Mouse (Mus musculus): Measurements from ENCODE around the gene Gm17359.

Gm17359 gene

DNA sequence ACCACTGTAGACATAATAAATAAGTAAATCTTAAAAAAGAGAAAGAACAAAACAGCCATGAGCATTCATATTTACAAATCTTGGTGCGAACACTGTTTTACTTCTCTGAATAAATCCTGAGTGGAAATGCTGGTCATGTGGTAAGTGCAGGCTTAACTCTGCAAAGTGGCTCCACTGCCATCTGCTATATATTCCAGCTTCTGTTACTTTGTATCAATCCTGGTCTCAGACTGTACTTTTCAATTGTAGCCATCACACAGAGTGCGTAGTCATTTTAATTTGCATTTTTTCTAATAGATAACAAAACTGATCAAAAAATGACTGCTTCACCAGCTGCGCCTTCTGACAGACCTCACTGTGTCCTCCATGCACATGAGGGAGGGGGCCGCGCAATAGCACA lies 133.0 kb downstream of the Gm17359 start:
- in situ Hi-C loops (cut with MboI, MseI) = no loop called here

DNA sequence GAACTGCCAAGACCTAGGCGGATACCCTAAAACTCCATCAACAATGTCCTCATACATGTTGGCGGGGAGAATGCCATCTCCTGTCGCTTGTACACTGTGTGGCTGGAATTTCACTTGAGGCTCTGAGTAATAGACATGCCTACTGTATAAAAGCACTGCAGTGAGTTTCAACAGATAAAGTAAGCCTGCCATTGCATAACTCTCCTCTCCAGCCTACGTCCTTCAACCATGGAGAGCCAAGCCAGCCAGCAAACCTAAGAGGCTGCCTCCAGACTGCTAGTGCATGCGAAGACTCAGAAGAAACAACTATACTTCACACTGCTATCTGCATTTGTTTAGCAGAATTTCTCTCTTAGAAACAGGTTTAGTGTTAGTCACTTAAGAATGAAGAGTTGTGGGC lies 135.9 kb downstream of the Gm17359 start:
- in situ Hi-C loops (cut with MboI, MseI) = loop anchor here (10.0 kb wide), 1 partner anchor 62 kb away; no protein-coding TSS in a partner anchor

DNA sequence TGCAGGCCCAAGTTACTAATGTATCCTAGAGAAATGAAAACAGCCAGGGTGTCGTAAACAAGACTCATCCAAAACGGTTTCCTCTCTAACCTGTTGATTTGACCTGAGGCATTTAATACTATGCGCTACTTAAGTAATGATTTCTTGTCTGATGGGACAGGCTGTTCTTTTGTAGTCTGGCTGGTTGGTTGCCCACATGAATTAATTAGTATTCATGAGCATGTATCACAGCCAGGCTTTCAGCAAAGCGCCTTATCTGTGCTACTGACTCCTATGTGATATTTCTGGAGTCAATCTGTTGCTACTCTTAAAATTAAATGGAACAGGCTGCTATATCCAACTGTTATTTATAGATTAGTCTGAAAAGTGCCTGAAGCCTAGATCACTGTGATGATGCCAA lies 138.4 kb downstream of the Gm17359 start:
- in situ Hi-C loops (cut with MboI, MseI) = loop anchor here (10.0 kb wide), 1 partner anchor 60 kb away; no protein-coding TSS in a partner anchor

DNA sequence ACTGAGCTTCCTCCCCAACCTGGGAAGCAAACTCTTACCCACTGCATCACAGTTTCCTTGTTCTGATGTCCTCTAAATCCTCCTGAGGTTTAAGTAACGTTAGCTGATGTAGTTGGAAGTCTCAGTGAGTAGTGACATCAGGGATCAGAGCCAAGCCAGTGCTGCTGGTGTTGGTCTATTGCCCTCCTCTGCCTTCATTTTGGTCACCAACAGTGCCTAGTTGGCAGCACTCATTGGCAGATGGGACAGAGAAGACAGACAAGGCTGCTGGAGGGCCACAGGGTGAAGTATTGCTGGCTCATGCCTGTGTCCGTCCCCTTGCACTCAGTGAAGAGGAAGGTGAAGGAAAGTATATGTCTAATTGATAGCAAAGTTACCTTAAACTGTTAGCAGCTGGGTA lies 139.5 kb downstream of the Gm17359 start:
- in situ Hi-C loops (cut with MboI, MseI) = loop anchor here (10.0 kb wide), 1 partner anchor 59 kb away; no protein-coding TSS in a partner anchor

DNA sequence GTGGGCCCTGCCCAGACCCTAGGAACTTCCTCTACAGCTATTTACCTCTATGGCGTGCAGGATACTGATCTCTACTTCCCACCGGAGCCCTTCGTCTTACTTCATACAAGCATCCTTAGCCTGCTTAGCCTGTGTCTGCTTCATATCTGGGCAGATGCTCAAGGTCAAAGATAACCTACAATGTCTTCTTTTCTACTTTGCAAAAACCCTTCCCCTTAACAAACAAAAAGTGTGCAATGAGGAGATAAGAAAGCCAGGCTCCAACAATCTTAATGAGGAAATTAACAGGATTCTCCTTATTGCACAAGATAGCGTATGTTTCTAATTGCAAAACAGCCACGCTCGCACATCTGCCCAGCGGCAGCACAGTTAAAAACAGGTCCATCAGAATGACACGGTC lies 141.9 kb downstream of the Gm17359 start:
- in situ Hi-C loops (cut with MboI, MseI) = loop anchor here (10.0 kb wide), 1 partner anchor 56 kb away; no protein-coding TSS in a partner anchor

DNA sequence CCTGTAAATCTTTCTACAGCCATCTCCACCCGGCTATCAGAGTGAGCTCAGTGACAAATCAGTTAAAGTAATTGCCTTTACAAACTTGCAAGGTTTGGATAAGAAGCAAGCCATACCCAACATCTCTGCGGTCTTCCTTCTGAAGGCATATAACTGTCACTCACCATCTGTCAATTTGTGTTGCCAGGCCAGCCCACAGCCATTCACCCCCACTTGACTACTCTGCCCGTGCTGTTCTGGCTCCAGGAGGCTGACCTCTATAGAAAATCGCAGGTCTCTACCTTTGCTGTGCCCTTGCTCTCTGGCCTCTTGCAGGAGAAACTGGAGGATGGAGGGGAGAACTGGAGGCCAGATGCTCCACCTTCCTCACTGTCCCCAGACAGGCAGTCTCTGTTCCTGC lies 142.4 kb downstream of the Gm17359 start:
- in situ Hi-C loops (cut with MboI, MseI) = loop anchor here (10.0 kb wide), 1 partner anchor 56 kb away; no protein-coding TSS in a partner anchor

DNA sequence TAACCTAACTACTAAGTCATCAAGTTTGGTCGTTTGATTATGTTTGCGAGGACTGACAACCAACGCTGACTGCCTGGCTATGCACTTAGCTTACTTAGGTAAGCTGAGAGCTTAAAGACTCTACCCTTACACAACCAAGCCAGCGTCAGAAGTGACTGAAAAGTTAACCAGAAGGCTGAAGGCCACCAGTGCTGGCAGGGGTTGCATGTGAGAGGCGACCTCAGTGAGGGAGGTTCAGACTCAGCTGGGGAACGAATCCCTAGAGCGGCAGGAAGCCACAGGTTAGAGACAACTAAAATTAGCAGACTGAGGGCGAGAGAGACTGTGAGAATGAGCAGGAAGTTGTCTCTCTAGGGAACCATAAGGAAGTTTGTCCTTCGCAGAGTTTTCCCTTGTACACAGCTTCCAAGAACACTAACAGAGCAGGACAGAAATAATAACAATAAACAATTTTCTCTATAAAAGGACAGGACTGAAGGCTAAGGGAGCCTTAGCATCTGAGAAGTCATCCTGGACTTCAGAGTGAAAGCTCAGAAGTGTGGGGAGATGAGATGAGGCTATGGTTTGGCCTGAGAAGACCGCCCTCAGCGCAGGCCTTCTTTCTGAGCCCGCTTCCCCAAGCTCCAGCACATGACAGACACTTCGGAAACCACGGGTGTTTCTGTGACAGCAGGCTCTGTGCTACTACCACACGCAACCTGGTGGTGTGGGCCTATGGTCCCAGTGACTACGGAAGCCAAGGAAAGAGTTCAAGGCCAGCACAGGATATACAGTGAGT lies 148.0 kb downstream of the Gm17359 start:
- in situ Hi-C loops (cut with MboI, MseI) = no loop called here

DNA sequence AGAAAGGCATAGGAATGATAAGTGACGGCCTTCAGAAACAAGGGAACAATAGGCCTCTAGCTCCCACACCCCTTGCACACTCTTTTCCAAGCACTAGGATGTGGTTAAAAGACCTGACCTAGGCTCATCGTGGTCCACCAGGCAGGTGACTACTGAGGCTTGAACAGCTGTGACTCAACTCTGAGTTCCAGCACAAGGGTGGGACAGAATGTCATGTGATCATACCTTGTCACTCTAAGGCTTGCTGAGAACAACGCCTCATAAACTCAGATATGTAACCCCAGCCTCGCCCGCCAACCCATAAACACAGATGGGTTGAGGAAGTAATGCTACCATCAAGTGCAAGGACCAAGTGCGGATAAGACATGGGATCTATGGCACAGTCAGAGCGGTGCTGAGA lies 151.6 kb downstream of the Gm17359 start:
- in situ Hi-C loops (cut with MboI, MseI) = no loop called here

DNA sequence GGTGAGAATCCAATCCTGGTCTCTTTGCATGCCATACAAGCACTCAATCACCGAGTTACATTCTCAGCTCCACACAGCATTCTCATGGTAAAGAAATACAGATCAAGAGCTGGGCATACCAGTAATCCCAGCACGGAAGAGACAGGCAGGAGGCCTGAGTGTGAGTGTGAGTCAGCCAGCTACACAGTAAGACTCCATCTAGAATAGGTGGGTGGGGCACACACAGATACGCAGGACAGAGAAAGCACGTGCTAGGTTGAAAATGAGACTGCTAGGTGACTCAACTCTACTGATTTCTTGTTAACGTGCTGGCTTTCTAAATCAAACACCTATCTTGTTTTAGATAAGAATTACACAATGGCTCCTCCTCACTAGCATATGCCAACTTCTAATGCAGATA lies 153.6 kb downstream of the Gm17359 start:
- in situ Hi-C loops (cut with MboI, MseI) = loop anchor here (10.0 kb wide), 1 partner anchor 1285 kb away; no protein-coding TSS in a partner anchor

DNA sequence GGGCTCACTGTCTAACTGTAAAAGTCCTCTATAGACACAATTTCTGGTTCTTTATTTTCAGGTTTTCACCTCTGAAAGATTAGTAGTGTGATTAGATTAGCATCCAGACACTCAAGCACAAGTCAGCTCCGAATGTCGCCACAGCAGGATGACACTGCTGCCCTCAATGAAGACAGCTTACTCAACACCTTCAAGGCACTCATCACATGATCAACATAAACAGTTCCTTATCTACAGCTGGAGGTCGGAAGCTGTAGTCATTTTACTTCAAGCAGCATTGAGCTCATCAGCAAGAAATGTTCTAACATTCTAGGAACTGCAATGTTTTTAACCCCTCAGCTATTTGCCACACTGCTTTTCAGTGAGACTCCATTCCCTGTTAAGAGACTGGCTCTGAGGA lies 155.2 kb downstream of the Gm17359 start:
- in situ Hi-C loops (cut with MboI, MseI) = loop anchor here (10.0 kb wide), 1 partner anchor 1287 kb away; no protein-coding TSS in a partner anchor

DNA sequence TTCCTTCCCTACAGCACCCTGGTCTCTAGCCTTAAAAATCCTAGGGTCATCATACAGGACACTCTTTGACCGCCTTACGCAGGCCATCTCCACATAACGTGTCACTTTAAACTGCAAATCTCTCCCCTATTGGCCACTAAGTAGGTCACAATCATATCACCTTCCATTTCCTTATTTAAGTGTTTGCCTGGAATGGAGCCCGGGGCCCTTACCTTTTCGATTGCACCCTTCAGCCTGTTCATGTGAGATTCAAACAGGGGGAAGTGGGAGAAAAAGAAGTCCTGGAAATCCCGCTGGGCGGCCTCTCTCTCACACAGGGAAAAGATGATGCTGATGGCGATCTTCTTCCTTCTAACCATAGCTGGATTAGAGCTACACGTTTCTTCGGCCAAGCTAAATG lies 156.6 kb downstream of the Gm17359 start:
- in situ Hi-C loops (cut with MboI, MseI) = loop anchor here (10.0 kb wide), 1 partner anchor 1288 kb away; no protein-coding TSS in a partner anchor

DNA sequence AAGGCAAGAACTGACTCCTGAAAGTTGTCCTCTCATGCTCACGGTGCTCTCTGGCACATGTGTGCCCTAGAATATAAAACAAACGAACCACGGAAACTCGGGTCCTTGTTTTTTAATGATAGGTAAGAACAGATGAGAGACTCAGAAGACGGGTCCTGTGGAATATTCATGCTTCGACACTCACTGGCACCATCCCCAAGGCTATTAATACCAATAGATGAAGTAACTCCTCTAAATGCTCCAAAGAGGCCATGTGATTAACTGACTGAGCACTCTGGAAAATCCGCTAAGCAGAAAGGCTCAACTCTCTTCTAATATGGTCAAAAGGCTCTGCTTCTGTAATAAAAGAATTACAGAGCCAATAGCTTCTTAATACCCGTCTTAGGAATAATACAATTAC lies 157.6 kb downstream of the Gm17359 start:
- in situ Hi-C loops (cut with MboI, MseI) = loop anchor here (10.0 kb wide), 1 partner anchor 1289 kb away; no protein-coding TSS in a partner anchor

DNA sequence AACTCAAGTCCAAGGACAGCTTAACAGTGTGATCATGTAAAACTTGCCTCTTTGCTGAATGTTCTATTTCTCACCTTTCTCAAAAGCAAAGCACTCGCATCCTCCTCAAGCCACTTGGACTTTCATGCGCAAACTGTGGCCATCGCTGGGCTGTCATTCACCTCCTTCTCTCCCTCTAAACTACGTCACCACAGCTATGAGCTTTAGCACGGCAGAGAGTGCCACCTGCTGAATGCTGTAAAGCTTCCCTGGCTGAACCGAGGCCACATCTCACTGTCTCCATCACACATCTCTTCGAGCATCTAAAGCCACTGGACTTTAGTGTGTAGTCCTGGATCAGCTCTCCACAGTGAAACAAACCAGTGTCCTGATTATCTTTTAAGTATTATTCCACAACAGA lies 158.7 kb downstream of the Gm17359 start:
- in situ Hi-C loops (cut with MboI, MseI) = loop anchor here (10.0 kb wide), 1 partner anchor 1290 kb away; no protein-coding TSS in a partner anchor

DNA sequence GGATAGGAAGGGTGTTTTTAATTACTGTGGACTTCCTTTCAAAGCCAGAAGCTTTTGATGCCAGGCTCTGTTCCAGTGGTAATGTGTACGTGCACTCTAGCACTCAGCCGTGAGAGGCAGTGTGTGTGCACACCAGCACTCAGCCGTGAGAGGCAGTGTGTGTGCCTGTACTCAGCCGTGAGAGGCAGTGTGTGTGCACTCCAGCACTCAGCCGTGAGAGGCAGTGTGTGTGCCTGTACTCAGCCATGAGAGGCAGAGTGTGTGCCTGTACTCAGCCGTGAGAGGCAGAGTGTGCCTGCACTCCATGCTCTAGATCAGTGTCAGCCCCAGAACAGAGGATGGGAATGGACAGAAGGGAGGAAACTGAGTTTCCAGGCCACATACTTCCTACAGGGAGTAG lies 160.2 kb downstream of the Gm17359 start:
- in situ Hi-C loops (cut with MboI, MseI) = loop anchor here (10.0 kb wide), 1 partner anchor 1292 kb away; no protein-coding TSS in a partner anchor

DNA sequence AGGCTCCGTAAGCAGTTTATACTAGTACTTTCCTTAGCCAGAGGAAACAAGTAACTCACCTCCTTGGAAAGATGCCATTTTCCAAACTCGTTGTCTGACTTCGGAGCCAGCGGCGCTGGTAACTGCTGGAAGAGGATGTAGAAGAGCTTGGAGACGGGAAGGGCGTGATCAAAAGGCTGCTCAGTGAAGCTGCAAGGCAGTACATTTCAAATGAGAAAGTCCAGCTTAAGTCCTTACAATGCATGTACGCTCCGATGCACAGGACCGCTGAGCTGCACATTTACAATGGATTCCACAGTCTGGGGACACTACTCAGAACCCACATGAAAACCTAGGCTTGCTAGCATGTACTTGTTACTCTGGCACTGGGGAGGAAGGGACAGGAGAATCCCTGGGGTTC lies 163.8 kb downstream of the Gm17359 start:
- in situ Hi-C loops (cut with MboI, MseI) = no loop called here

DNA sequence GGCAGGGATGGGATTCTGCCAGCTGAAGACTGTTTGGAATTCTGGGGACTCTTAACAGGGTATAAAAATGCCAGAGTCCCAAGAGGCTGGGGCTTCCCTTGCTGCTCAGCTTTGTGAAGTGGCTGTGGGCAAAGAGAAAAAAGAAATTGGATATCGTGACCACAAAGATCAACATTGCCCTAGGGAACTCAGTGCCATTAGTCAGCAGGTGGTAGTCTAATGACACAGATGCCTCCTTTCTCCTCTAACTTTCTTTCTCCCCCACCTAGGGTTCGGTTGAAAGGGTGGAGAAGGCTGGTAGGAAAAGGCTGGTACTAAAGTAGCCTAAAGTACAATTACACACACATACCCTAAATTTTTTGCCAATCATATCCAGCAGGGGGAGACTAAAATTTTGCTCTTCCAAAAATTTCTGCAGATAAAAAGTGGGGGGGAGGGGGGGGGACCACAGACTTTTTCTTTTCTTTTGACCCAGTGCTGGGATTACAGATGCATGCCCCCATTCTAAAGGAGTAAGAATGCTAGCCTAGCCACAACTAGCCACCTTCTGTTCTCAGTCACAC lies 164.8 kb downstream of the Gm17359 start:
- in situ Hi-C loops (cut with MboI, MseI) = no loop called here

Data from T-helper 1 cell (primary cell).